ENCODE assay signal across 10 mouse cellular contexts in the genomic region with DNA sequence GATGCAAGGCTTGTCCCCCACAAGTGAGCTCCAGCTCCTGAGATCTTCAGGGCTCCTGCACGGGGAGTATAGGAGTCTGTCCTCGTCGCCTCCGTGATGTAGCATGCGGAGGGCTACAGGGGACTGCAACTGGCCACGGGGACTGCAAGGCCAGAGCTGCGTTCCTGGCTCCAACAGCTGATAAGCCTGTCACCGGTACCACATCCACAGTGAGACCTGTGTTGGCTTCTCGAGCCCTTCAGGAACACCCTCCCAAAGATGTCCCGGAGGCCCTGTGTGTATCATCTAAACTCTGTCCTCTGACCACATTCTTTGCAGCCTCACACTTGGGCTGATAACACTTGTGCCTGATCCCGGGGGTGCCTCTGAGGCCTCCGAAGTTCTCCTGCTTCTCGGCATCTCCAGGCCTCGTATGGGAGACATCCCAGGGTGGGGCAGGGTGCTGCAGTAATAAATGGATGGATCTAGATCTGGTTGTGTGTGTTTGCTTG. TPM values are rescaled to one million over a fixed set of nuclear protein-coding genes. Genes with fewer than 3 reads are reported as not detected.
DNase-seq lines count a peak whose midpoint lies in the region; ATAC-seq and TF ChIP-seq lines count a peak whose summit lies in the region.
"Had no signal": no experiment of that assay in that cellular context is flagged by ENCODE, and none has a peak within 500 bp of the region (broad histone marks: within the 10 kb centered on the region; RNA-seq: fewer than 3 reads in every experiment).

No protein-coding gene starts in this region.

- TF ChIP-seq CTCF in forebrain, postnatal 0 days (IDR thresholded peaks at IDR 0.05; ENCODE audit: low read depth): no peak

- H3K9ac ChIP-seq in forebrain, embryonic 11.5 days (ENCODE audit: low read length): 0 out of 2 replicates have a peak overlapping the region, but pooled peaks have one; percentile 3
- H3K9ac ChIP-seq in forebrain, postnatal 0 days: no peak overlapping the region
- no peak overlapping the region for H3K9ac ChIP-seq in neural tube, embryonic 12.5 days
- no peak overlapping the region for H3K9ac ChIP-seq in neural tube, embryonic 15.5 days (replicated peaks)
- no peak overlapping the region for H3K9ac ChIP-seq in neural tube, embryonic 13.5 days
- H3K9ac ChIP-seq: heart, embryonic 15.5 days had no signal

- 0 out of 2 replicates have a peak overlapping the region, but pooled peaks have one; percentile 28 for H3K4me2 ChIP-seq in forebrain, embryonic 11.5 days (ENCODE audit: low read depth, low read length, severe bottlenecking)
- H3K4me2 ChIP-seq in forebrain, postnatal 0 days (ENCODE audit: low read depth): no peak overlapping the region
- H3K4me2 ChIP-seq in neural tube, embryonic 12.5 days (replicated peaks): peak overlapping the region; percentile 54
- H3K4me2 ChIP-seq in neural tube, embryonic 15.5 days: no peak overlapping the region
- H3K4me2 ChIP-seq in neural tube, embryonic 13.5 days: peak overlapping the region; percentile 47
- H3K4me2 ChIP-seq: heart, embryonic 15.5 days had no signal

- peaks cover 32% of the 10 kb centered on the region for H3K4me1 ChIP-seq in forebrain, embryonic 11.5 days (replicated peaks; ENCODE audit: control insufficient read depth, insufficient read depth, low read length)
- peaks cover 21% of the 10 kb centered on the region for H3K4me1 ChIP-seq in forebrain, postnatal 0 days (ENCODE audit: insufficient read depth)
- peaks cover 55% of the 10 kb centered on the region for H3K4me1 ChIP-seq in neural tube, embryonic 12.5 days
- H3K4me1 ChIP-seq in neural tube, embryonic 15.5 days: peaks cover 52% of the 10 kb centered on the region
- peaks cover 54% of the 10 kb centered on the region for H3K4me1 ChIP-seq in neural tube, embryonic 13.5 days (replicated peaks)
- H3K4me1 ChIP-seq: heart, embryonic 15.5 days had no signal

- no peak overlapping the region for H3K4me3 ChIP-seq in forebrain, embryonic 11.5 days (ENCODE audit: low read depth, low read length)
- H3K4me3 ChIP-seq in forebrain, postnatal 0 days (ENCODE audit: low read depth, low read length): no peak overlapping the region
- no peak overlapping the region for H3K4me3 ChIP-seq in neural tube, embryonic 12.5 days
- H3K4me3 ChIP-seq in neural tube, embryonic 15.5 days (replicated peaks): no peak overlapping the region
- no peak overlapping the region for H3K4me3 ChIP-seq in neural tube, embryonic 13.5 days
- H3K4me3 ChIP-seq: heart, embryonic 15.5 days had no signal

- no peaks in the 10 kb centered on the region for H3K36me3 ChIP-seq in forebrain, embryonic 11.5 days (ENCODE audit: control insufficient read depth, insufficient read depth, low read length)
- H3K36me3 ChIP-seq in forebrain, postnatal 0 days (ENCODE audit: insufficient read depth): peaks cover 8% of the 10 kb centered on the region; the same call in 1 of the 2 replicates
- H3K36me3 ChIP-seq in neural tube, embryonic 12.5 days: no peaks in the 10 kb centered on the region
- peaks cover 2% of the 10 kb centered on the region; the same call in 1 of the 2 replicates for H3K36me3 ChIP-seq in neural tube, embryonic 15.5 days
- no peaks in the 10 kb centered on the region; the same call in 1 of the 2 replicates for H3K36me3 ChIP-seq in neural tube, embryonic 13.5 days
- H3K36me3 ChIP-seq: heart, embryonic 15.5 days had no signal

- DNase-seq in forebrain, embryonic 11.5 days (ENCODE audit: low spot score): no peak
- DNase-seq in forebrain, postnatal 0 days: no peak
- peak; percentile 59 for DNase-seq in liver
- no peak for DNase-seq in urinary bladder, adult 2 months (ENCODE audit: low spot score)
- no peak for DNase-seq in right cerebral cortex, postnatal 4 days
- DNase-seq: kidney, postnatal 36 days had no signal

- no peak for ATAC-seq in forebrain, embryonic 11.5 days (replicated peaks; ENCODE audit: low FRiP score)
- ATAC-seq in forebrain, postnatal 0 days: no peak
- ATAC-seq in neural tube, embryonic 12.5 days (ENCODE audit: low FRiP score, low read depth): no peak
- ATAC-seq in neural tube, embryonic 15.5 days (ENCODE audit: low FRiP score): no peak
- no peak for ATAC-seq in neural tube, embryonic 13.5 days (ENCODE audit: low read depth)

- H3K27ac ChIP-seq in forebrain, embryonic 11.5 days (ENCODE audit: low read depth, low read length): no peak overlapping the region
- no peak overlapping the region for H3K27ac ChIP-seq in forebrain, postnatal 0 days (ENCODE audit: low read depth, low read length)
- no peak overlapping the region for H3K27ac ChIP-seq in neural tube, embryonic 12.5 days
- no peak overlapping the region for H3K27ac ChIP-seq in neural tube, embryonic 15.5 days (replicated peaks)
- peak overlapping the region; percentile 38; the same call in 1 of the 2 replicates for H3K27ac ChIP-seq in neural tube, embryonic 13.5 days (replicated peaks)
- H3K27ac ChIP-seq: heart, embryonic 15.5 days had no signal

- no peaks in the 10 kb centered on the region for H3K27me3 ChIP-seq in forebrain, embryonic 11.5 days (ENCODE audit: control insufficient read depth, insufficient read depth, low read length)
- H3K27me3 ChIP-seq in forebrain, postnatal 0 days (ENCODE audit: insufficient read depth, low read length): no peaks in the 10 kb centered on the region
- H3K27me3 ChIP-seq in neural tube, embryonic 12.5 days (replicated peaks): no peaks in the 10 kb centered on the region
- H3K27me3 ChIP-seq in neural tube, embryonic 15.5 days (replicated peaks): no peaks in the 10 kb centered on the region
- H3K27me3 ChIP-seq in neural tube, embryonic 13.5 days: no peaks in the 10 kb centered on the region

- 34% methylated on average over 14 of the region's 14 CpGs for WGBS in forebrain, embryonic 11.5 days
- 40% methylated on average over 14 of the region's 14 CpGs for WGBS in forebrain, postnatal 0 days
- WGBS in neural tube, embryonic 12.5 days: 35% methylated on average over 14 of the region's 14 CpGs
- 37% methylated on average over 14 of the region's 14 CpGs for WGBS in neural tube, embryonic 15.5 days
- WGBS in neural tube, embryonic 13.5 days: 34% methylated on average over 14 of the region's 14 CpGs

- H3K9me3 ChIP-seq in forebrain, embryonic 11.5 days (ENCODE audit: control insufficient read depth, low read length): no peaks in the 10 kb centered on the region
- H3K9me3 ChIP-seq in forebrain, postnatal 0 days (ENCODE audit: low read length): no peaks in the 10 kb centered on the region
- H3K9me3 ChIP-seq in neural tube, embryonic 12.5 days: no peaks in the 10 kb centered on the region
- no peaks in the 10 kb centered on the region for H3K9me3 ChIP-seq in neural tube, embryonic 15.5 days (replicated peaks)
- H3K9me3 ChIP-seq in neural tube, embryonic 13.5 days: no peaks in the 10 kb centered on the region
- H3K9me3 ChIP-seq: heart, embryonic 15.5 days had no signal

RNA-seq across cellular contexts. Expression of gene Pou2f2, which starts 23.3 kb away (rescaled TPM):
- 16.8 and 19.9 TPM in 2 replicates for polyA plus RNA-seq in forebrain, embryonic 11.5 days (2014; fragmentation: Nextera tagmentation; extraction: Ambion mirVana)
- 5.8 and 6.0 TPM in 2 replicates for total RNA-seq in forebrain, postnatal 0 days (2014; rRNA removed)
- polyA plus RNA-seq in forebrain, postnatal 0 days (2015; fragmentation: Nextera tagmentation; extraction: Ambion mirVana): 9.8 and 21.2 TPM in 2 replicates
- polyA plus RNA-seq in neural tube, embryonic 12.5 days (2016; fragmentation: Nextera tagmentation; extraction: Ambion mirVana): 28.1 and 32.6 TPM in 2 replicates
- polyA plus RNA-seq in neural tube, embryonic 15.5 days (2015; fragmentation: Nextera tagmentation; extraction: Ambion mirVana): 19.5 and 24.1 TPM in 2 replicates
- polyA plus RNA-seq in neural tube, embryonic 13.5 days (2015; fragmentation: Nextera tagmentation; extraction: Ambion mirVana): 28.0 and 29.4 TPM in 2 replicates
- polyA plus RNA-seq in urinary bladder, adult 2 months (2012; rRNA removed): 0.65 and 1.0 TPM in 2 replicates

Comparison
In these comparisons a context has a peak if more than half of its experiments do, and no peak if none do; other contexts are left out.
1. H3K4me2 ChIP-seq: peak in forebrain, embryonic 11.5 days (single experiment), neural tube, embryonic 12.5 days (single experiment) and neural tube, embryonic 13.5 days (single experiment); none in forebrain, postnatal 0 days (single experiment) and neural tube, embryonic 15.5 days (single experiment).